Mouse (Mus musculus): ENCODE data around the gene Cgrrf1.
A peak's percentile ranks its signal among the peaks of the same experiment; 100 is the strongest.
"Not testable (repeated sequence)": the region's sequence is repeated elsewhere in the genome, so short reads cannot be mapped to it uniquely, and the experiment has no call there.

Gene Cgrrf1

DNA sequence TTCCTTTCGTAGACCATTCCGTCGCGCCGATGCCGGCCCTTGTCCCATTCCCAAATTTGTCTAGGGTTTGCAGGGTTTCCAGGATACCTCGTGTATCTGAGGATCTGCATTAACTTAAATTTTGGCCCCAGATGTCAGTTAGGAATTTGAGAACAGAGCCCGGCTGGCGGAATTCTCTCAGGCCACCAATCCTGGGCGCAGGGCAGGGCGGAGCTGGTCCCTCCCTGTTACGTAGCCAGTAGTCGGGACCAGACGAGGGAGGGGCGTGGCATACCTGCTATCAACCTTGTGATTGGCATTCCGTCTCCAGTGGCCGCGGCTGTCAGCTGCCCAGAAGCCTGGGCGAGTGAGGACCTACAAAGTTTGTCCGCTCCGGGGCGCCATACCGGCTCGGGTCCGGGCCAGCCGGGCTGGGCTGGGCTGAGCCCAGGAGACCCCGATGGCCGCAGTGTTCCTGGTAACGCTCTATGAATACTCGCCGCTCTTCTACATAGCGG is at the start of gene Cgrrf1:
Gene Cgrrf1, plus strand, starts transcription at position 289 of the 497 bp plus-strand sequence.
- DNase-seq (ENCODE audit: low spot score in 2 of 2) = peak; percentile 94 to 95

DNA sequence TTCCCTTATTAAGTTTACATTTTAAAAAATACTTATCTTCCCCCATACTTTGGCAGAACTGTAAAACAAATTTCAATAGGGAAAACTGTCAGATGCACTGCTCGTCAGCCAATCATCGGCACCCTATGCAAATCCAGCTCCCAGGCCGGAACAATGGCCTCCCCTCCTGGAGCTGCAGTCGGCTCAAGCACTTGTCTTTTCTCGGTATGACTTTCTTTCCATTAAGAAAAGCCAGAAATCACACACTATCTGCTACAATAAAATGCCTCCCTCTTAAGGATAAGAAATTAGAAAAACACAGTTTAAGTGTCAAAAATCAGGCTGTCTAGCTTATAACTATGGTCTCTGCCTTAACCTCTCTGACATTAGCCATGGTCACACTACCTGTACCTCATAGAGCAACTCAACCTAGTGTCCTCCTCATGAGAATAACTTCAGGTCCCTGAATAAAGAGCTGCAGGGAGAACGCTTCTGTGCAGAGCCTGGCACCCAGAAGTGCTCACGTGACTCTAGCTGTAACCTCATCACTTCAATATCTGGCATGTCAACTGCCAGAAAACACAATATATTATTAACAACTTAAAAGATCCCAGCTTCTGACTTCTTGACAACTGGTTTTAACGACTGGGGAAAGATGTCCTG is 49.6 kb upstream of the Cgrrf1 start:
- DNase-seq (ENCODE audit: low spot score in 2 of 2) = no peak

DNA sequence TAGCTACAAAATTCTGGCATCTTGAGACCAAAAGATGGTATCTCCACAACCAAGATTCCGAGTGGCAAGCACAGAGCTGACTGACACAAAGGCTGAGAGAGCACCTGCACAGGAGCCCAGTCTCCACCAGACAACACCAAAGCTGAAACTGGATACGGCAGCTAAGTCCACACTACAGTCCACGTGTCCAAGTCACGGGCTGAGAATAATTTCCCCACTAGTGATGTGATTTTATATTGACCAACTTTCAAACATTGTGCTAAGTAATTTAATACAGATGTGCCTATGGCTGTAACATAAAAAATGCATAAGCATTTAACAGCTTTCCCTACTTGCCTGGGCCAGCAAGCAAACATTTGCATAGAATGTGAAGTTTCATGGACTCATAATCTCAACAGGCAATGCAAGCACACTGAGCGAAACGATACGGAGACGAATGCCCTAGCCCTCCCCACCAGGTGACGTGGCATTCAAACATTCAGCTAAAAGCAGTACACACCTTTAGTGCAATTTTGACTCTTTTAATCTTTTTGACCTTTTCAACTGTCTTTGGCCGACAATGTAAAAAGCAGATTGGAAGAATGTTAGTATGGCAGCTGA is 48.5 kb upstream of the Cgrrf1 start:
- no peak for DNase-seq (ENCODE audit: low spot score in 2 of 2)

DNA sequence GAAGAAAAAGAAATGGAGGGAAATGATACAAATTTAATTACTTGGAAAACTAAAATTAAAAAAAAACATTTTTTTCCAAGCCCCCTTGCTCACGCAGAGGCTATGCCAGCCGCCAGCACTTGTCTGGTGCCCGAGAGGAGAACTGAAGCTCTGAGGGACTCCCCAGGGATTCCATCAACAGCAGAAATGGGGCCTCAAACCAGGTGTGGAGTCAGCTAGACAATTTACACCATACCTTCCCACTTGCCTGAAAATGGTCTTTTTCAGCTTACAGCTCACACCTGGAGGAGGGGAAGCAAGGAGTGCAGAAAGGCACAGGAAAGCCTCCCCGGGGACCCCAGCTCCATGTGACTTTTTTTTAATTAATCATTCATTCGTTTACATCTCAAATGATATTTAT is 46.7 kb upstream of the Cgrrf1 start:
- no peak for DNase-seq (ENCODE audit: low spot score in 2 of 2)

DNA sequence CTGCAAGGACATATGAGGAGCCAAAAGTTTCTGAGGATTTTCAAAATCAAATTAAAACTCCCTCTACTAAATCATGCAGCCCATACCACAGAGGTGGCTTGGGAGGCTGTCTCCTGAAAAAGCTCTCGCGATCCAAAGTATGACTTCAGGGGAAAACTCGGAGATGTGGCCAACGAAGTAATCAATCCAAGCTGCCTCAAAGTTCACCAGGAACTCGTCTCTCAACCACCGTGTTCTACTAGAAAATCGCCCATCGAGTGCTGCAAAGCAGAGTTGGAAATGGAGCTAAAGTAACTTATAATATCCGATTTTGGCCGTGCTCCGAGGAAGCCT is 44.5 kb upstream of the Cgrrf1 start:
- no peak for DNase-seq (ENCODE audit: low spot score in 2 of 2)

DNA sequence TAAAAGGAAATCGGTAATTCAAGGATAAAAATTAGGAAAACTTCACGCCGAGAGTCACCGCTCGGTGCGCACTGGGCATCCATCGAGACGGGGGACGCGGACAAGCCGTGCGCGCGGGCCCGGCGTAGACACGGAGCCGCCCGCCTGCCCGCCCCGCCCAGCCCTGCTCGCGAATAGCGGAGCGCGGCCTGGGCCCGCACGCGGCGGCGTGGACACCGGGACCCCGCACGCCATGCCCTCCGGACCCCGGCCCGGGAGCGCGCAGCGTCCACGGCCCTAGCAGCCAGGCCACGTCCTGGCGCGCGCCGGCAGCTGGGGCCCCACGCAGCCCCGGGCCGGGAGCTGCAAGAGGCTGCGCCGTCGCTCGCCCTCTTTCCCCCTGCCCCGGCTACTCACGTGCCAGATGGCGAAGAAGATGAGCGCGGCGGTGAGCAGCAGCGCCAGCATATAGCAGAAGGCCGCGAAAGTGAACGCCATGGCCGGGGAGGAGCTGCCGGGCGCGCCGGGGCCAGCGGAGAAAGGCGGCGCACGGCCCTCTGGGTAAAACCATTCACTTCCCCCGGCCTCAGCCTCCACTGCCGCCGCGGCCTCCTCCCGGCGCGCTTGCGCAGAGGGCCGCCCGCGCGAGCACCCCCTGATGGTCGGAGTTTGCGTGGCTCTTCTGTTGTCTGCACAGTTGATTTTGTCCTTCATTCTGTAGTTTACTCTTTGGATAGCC is 44.0 kb upstream of the Cgrrf1 start, which contains the start of gene Cnih1:
Gene Cnih1, minus strand, starts transcription at position 625 of the 718 bp plus-strand sequence.
- peak; percentile 88 to 92 for DNase-seq (ENCODE audit: low spot score in 2 of 2)

DNA sequence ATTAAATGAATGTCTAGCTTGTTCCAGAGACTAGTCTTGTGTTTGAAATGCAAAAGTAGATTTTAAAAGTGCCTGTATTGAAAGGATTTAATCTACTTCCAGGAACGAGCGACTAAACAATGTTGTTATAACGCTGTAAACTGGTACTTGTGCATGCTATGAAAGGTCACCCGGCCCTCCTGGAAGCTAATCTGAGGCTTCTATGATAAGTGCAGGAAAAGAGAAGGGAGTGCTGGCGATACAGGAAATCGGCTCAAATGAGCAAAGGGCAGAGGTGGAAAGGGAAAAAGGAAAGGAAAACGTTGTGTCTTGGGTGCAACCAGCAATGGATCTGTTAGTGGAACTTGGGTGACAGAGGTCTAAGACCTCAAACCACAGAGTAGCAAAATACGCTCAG is 43.4 kb upstream of the Cgrrf1 start:
- DNase-seq (ENCODE audit: low spot score in 2 of 2) = peak; percentile 10 to 12

DNA sequence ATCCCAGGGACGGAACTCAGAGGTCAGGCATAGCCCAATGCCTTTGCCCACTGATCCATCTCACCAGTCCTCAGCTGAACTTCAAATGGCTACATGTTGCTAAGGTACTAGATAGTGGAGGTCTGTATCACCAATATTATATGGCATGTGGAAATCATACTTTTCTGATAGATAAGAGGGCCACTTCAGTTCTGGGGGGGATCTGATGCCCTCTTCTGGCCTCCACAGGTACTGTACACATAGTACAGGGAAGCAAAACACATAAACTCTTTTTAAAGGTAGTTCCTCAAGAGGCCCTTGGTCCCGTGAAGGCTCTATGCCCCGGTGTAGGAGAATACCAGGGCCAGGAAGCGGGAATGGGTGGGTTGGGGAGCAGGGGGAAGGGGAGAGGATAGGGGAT is 41.6 kb upstream of the Cgrrf1 start:
- DNase-seq (ENCODE audit: low spot score in 2 of 2) = no peak

DNA sequence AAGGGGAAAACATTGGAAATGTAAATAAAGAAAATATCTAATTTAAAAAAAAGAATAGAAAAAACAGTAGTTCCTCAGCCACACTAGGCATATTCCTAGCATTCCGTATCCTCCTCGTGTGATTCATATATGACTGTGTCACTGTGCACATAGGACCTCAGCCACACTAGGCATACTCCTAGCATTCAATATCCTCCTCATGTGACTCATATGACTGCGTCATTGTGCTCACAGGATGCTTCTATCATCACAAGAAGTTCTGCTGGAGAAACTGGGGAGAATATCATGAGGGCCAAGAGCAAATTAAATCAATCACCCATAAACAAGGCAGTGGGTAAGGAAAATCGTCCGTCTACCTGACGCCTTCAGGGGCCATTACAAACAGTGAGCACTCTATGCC is 41.2 kb upstream of the Cgrrf1 start:
- no peak for DNase-seq (ENCODE audit: low spot score in 2 of 2)

DNA sequence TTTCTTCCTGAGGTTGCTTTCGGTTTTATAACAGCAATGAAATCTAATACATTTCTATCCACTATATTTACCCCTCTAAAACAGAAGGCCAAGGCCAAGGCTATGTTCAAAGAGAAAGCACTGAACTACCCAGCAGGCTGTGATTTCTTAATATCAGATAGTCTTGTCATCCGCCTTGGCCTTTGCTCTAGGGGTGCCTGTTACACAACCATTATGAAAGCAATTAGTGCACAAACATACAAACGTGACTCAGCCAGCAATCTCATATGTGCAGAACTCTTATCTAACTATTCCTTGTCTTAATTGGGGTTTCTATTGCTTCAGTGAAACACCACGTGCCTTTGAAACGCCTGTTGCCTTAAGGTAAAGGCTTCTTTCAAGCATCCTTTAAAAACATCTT is 37.8 kb upstream of the Cgrrf1 start:
- no peak for DNase-seq (ENCODE audit: low spot score in 2 of 2)

DNA sequence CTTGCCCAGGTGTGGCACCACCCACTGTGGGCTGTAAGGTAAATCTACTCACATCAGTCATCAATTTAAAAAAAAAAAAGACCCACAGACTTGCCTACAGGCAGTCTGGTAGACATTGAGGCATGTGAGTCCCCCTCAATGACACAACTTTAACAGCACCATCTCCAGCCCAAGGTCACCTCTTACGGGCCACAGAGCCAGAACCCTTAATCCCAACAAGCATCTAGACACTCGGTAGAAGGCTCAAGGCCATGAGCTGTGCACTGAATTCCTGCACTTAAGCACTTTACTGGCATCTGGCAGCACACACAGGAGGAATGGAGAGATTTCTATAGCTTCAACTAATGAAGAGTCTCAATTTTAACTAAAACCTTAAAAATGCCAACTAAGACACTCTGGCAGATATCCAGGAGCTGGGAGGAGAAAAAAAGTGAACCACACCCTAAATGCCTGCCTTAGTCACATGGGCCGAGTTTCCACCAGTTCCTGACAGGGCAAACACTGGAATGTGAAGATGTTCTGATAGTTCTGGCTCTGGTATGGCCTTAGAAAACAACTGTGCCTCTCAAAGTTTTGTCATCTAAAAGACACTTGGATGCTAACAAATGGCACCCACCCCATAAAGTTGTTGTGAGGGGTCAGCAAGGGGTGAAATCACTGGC is 31.1 kb upstream of the Cgrrf1 start:
- no peak for DNase-seq (ENCODE audit: low spot score in 2 of 2)

DNA sequence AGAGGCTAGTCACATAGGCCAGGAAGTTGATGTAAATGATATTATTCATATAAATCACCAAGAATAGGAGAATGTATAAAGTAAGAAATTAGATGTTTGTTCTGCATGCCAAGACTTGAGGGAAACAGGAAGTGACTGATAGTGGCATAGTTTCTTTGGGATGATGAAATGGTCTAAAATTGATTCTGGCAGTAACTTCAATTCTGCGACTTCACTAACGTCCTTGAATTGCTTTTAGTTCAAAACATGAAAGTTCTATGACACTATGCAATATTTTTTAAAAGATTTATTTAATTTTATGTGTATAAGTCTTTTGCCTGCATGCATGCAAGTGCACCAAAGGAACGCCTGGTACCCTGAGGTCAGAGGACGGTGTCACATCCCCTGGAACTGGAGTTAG is 28.7 kb upstream of the Cgrrf1 start:
- no peak for DNase-seq (ENCODE audit: low spot score in 2 of 2)

DNA sequence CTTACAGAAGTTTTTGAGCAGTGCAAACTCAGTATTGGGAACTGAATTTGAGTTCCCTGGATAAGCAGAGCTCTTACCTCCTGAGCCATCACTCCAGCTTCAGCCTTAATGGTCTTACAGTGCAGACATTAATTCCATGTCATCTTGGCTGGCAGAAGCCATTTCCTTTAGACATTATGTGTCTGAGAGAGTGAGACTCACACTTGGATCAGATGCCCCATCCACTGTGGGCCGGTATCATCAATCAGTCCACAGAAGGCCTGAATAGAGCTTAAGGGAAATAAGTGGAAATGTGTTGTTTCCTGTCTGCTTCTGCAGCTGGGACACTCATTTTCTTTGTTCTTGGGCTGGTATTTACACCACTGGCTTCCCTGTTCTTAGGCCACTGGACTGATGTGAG is 28.1 kb upstream of the Cgrrf1 start:
- DNase-seq (ENCODE audit: low spot score in 2 of 2) = no peak

DNA sequence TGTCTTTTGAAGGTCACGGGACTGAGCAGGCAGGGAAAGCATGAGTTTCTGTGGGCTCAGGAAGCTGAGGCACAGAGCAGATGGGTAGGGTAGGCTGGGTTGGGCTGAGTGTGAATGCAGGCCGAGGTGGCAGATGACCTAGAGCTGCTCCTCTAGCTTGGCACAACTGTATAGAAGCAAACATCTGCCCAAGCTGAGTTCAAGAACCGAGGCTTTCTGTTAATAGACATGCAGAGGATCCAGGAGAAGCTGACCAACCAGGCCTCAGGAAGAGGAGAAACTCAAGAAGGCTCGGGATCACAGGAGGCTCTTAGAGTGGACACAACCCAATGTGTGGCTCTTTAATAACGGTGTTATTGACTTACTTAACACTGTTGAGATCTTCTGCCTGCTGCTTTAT is 25.7 kb upstream of the Cgrrf1 start:
- no peak for DNase-seq (ENCODE audit: low spot score in 2 of 2)

DNA sequence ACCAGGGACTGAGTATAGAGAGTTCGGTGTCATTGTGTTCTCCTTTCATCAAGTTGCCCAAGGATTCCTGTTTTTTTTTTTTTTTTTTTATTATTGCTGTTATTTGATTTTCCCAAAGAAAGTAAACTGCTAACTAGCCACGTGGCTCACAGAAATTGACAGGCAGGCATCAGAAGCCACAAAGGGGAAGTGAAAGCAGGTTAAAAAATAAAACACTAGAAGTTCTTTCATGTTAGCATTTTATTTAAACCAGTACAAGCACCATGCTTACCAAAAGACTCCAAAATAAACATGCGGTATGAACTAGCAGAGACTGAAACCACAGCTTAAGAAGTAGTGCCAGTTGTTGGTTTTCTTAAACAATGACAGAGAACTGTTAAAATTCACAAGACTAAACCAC is 24.0 kb upstream of the Cgrrf1 start:
- no peak for DNase-seq (ENCODE audit: low spot score in 2 of 2)

DNA sequence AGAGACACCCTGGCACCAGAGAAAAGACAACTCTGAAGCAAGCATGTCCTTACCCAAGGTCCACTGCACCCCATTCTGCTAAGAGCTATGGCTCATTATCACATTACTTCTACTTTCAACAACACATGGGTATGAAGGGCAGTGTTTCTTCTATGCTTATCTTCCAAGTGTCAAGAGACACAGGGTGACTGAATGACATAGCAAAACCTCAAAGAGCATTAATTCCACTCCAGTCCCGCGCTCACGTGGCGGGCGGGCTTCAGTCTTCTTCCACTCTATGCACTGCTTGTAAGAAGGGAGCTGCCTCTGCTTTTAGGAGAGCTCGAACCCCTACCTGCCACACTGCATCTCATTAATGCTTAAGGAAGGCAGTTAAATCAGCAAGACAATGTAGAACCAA is 16.3 kb upstream of the Cgrrf1 start:
- DNase-seq (ENCODE audit: low spot score in 2 of 2) = no peak

DNA sequence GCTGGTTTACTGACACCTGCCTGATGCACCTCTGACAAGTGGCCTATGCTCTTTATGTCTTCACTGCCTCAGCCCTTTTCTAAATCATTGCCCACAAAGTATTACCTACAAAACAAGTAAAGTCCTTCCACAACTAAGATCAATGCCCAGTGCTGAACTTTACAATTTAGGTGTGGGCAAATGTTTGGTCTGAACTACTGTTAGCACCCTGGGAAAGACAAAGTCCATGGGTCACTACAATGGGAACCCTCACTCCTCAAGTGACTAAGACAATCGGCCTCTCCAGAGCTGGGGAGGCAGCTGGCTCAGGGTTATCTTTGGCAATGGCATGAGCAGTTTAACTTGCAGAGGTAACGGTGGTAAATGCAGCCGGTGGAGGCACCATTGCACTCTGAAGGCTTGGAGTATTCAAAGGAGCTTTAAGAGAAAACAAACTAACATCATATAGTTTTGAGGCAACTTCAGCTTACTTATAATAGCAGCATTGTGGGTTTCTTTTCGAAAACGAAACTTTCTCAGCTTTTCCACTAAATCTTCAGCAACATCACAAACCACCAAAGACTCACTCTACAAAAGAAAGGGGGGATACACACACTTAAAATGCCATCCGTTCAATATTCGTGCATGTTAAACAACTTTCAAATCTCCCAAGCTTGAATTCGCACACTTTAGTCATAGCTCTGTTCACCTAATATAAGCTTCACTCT is 14.9 kb upstream of the Cgrrf1 start:
- no peak for DNase-seq (ENCODE audit: low spot score in 2 of 2)

DNA sequence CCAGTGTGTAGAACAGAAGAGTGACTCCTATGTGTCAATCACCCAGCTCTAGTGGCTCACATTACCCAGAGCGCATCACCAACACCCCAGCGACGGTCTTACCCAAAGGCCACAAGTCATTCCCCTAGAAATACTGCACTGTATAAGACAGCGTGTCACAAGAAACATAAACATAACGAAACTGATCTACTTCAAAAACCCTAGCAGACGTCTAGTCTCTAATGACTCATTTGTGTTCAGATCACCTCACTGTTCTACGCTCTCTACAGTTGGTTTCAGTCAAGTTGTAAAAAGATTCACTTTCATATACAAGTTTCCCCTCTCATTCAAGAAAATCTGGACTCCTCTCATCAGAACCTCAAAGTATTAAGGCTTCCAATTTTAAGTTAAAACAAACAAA is 13.2 kb upstream of the Cgrrf1 start:
- DNase-seq (ENCODE audit: low spot score in 2 of 2) = no peak

DNA sequence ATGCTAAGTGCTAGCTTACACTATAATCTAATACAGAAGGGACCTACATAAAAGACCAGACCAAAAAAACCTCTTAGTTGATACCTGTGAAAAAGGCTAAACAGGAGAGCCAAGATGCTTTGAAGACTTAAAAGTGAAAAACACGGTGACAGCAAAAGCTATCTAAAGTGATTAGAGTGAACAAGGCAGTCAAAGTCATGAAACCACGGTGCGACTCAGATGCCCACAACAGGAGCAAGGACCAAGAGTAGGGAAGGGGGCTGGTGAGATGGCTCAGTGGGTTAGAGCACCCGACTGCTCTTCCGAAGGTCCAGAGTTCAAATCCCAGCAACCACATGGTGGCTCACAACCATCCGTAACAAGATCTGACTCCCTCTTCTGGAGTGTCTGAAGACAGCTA is 12.0 kb upstream of the Cgrrf1 start:
- not testable (repeated sequence) for DNase-seq (ENCODE audit: low spot score in 2 of 2)

DNA sequence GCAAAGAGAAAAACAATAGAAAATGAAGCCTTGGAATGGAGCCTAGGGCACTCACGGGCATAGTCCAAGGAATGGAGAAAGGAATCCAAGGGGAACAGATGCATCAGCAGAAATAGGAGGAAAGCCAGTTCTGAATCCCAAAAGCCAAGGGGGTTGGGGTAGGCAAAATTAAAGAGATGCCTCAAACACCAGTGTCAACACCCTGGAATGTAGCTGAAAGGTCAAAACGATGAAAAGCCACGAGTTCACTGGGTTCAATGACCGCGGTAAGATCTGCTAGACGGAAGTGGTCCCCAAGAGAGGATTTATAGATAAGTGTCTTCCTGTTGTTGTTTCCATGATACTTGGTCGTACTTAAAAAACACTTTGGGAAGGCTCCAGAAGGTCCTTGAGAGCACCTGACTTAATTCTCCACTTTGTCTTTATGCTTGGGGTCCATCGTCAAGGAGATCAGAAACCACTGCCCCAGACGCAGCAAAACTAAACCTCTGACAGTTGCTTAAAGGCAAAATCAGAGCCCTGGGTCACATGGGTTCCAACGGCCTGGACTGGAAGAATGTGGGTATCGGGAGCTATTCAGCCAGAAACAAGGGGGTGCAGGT is 10.6 kb upstream of the Cgrrf1 start:
- no peak for DNase-seq (ENCODE audit: low spot score in 2 of 2)

DNA sequence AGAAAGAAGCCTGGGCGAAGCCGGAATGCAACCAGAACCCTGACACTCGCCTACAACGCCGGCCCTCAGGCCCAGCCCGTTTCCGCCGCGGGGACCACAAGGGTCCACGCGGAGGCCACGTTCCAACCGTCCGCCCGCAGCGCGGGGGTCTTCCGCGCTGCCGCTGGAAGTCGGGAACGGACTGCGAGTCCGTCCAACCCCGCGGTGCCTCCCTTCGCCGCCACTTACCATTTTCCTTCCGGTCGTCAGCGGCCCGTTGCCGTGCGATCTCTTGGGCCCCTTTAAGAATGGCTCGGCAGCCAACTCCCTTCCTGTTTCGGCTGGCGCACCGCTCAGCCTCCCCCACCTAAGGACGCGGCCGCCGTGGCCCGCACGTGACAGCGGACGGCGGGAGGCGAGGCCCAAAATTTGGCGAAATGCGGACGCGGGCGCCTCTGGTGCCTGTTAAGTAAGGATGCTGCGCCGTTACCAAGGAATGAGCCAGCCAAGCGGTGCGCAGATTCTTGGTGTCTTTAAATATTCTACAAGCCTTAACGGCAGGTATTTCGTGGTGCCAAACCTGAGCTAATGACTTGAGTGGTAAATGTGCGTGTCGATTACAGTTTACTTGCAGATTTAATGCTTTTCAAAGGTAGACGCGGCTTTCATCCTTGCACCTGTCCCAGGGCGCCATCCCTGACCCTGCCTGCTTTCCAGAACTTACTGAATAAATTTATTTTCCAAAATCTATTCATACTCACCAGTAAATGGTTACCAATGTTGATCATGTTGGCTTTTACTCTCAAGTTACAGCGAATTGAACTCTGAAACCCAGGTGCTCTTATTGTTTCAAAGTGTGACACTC is 9.8 kb upstream of the Cgrrf1 start, which contains the start of gene Gmfb:
Gene Gmfb, minus strand, starts transcription at position 370 of the 844 bp plus-strand sequence.
- peak; percentile 97 to 98 for DNase-seq (ENCODE audit: low spot score in 2 of 2)
